Mouse (Mus musculus): ENCODE results near the gene Selenoh. TPM values are rescaled to one million over a fixed set of nuclear protein-coding genes. Genes with fewer than 3 reads are reported as not detected.

Gene Selenoh
- total and polyA plus RNA-seq, 3 experiments, result 277 to 473 (median 428) TPM

DNA sequence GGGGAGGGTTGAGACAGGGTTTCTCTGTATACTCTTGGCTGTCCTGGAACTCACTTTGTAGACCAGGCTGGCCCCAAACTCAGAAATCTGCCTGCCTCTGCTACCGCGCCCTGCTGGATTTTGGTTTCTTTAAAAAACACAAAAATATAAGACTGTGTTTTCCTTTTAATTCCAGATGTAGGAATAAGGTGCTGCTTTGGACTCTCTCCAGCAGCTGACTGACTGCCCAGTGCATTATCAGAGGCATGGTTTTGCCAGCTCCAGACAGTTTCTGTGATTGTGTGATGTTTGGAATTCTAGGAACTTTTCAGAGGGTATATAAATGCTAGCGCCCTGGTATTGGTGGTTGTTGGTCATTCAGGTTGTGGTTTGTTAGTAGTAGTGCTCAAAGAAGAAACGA is 46.8 kb upstream of the Selenoh start:
- Histone ChIP-seq H3K4me1 (ENCODE audit: control insufficient read depth in 1 of 2, insufficient read depth in 2 of 2) (peaks cover 0 to 22% of the 10 kb centered on the region in 2 experiments; a peak in 3 of 4 replicates), H3K79me2 (replicated peaks; ENCODE audit: control insufficient read depth, extremely low read depth, insufficient read depth, poor library complexity, severe bottlenecking) (peaks cover 21% of the 10 kb centered on the region), H3K4me2 (ENCODE audit: insufficient read depth, low read depth, poor library complexity, severe bottlenecking) (peak overlapping the region; percentile 86; the same call in 1 of the 2 replicates), H3K9ac (ENCODE audit: insufficient read depth, low read depth) (peak overlapping the region; percentile 54), H3K9me3 (replicated peaks; ENCODE audit: low read length) (no peaks in the 10 kb centered on the region), H3K27ac (ENCODE audit: insufficient read depth, low read depth) (no peak overlapping the region), H3K27me3 (replicated peaks) (no peaks in the 10 kb centered on the region), H3K36me3 (replicated peaks in 1 of 2; ENCODE audit: control insufficient read depth in 1 of 2, insufficient read depth in 1 of 2, low read length in 1 of 2) (peaks cover 6 to 16% of the 10 kb centered on the region in 2 experiments), H3K4me3 (replicated peaks in 1 of 3; ENCODE audit: low read depth in 2 of 3, low read length in 2 of 3, poor library complexity in 1 of 3) (no peak overlapping the region)
- no peak for TF ChIP-seq USF2 (conservative IDR thresholded peaks at IDR 0.05; ENCODE audit: low read depth, low read length)
- no peak for TF ChIP-seq MAFK (IDR thresholded peaks at IDR 0.05; ENCODE audit: insufficient replicate concordance, low read length)
- TF ChIP-seq POLR2A (IDR thresholded peaks at IDR 0.05; ENCODE audit: low read depth, low read length), result no peak
- no peak for TF ChIP-seq JUND (conservative IDR thresholded peaks at IDR 0.05; ENCODE audit: low read depth, low read length)
- TF ChIP-seq MAX (IDR thresholded peaks at IDR 0.05; ENCODE audit: low read length), result no peak
- no peak for TF ChIP-seq IRF4 (IDR thresholded peaks at IDR 0.05; ENCODE audit: low read depth, low read length)
- TF ChIP-seq JUN (IDR thresholded peaks at IDR 0.05; ENCODE audit: insufficient read depth, low read depth, low read length), result no peak
- TF ChIP-seq ZC3H11A (IDR thresholded peaks at IDR 0.05; ENCODE audit: low read depth, low read length), result no peak
- no peak for TF ChIP-seq MEF2A (IDR thresholded peaks at IDR 0.05; ENCODE audit: borderline replicate concordance, low read depth, low read length)
- TF ChIP-seq PAX5 (IDR thresholded peaks at IDR 0.05; ENCODE audit: low read length), result no peak
- TF ChIP-seq MYC (IDR thresholded peaks at IDR 0.05; ENCODE audit: low read depth, low read length), result no peak
- no peak for DNase-seq (ENCODE audit: extremely low read depth)
- in situ Hi-C loops (cut with MboI; ENCODE audit: low pct_ligation_motif_present, low pct_unique_long_range_greater_than_20kb, low sequenced_read_pairs), result no loop called here
- dilution Hi-C loops (cut with MboI; ENCODE audit: extremely low pct_ligation_motif_present, extremely low pct_unique_long_range_greater_than_20kb, low sequenced_read_pairs), result no loop called here

DNA sequence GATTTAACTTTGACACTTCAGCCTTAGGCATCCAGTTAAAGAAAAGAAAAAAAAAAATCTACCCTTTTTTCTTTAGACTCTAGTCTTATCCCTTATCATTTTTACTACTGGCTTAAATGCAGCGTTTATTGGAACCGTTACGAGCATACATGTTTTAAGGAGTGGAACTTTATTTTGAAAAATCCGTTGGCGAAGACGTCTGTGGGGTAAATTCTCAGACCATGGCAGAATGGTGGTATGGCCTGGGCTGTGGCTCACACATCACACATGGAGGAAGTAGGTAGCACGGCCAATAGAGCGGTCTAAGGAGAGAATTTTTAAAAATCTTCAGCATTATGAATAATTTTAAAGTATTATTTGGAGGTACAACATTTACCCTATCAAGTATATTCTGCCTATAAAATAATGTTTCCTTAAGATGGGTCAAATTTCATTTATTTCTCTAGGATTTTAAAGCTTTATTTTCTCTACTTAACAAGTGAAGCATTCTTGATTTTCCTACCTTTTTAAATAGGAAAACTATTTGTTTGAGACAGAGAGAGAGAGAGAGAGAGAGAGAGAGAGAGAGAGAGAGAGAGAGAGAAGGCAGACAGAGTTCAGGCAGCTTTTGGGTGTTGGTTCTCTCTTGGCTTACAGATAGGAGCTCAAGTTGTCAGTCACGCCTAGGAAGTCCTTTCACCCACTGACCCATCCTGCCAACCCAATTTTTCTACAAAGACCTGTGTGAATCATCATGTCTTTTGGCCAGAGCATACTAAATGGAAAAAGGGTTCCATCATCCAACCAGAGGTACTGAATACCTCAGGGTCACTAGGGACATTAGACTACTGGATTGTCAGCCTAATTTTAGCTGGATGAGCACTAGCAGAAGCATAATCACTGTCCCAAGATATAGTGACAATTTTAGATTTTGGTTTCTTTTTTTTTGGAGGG is 46.1 kb upstream of the Selenoh start:
- H3K4me1 ChIP-seq (ENCODE audit: control insufficient read depth in 1 of 2, insufficient read depth in 2 of 2), result peaks cover 0 to 26% of the 10 kb centered on the region in 2 experiments; a peak in 3 of 4 replicates
- no peak overlapping the region; the same call in 1 of the 2 replicates for H3K27ac ChIP-seq (ENCODE audit: insufficient read depth, low read depth)

More for the DNA sequence above, 46.1 kb upstream of the Selenoh start:
- DNase-seq (ENCODE audit: extremely low read depth), result peak; percentile 21
- peaks cover 24% of the 10 kb centered on the region for H3K79me2 ChIP-seq (replicated peaks; ENCODE audit: control insufficient read depth, extremely low read depth, insufficient read depth, poor library complexity, severe bottlenecking)
- H3K27me3 ChIP-seq (replicated peaks), result no peaks in the 10 kb centered on the region
- peak overlapping the region; percentile 76 to 90 (median 77) for H3K4me3 ChIP-seq (replicated peaks in 1 of 3; ENCODE audit: low read depth in 2 of 3, low read length in 2 of 3, poor library complexity in 1 of 3)
- 0 out of 2 replicates have a peak, but pooled peaks have one; percentile 43 for TF ChIP-seq JUND (conservative IDR thresholded peaks at IDR 0.05; ENCODE audit: low read depth, low read length)
- TF ChIP-seq USF1 (IDR thresholded peaks at IDR 0.05; ENCODE audit: low read depth, low read length), result no peak
- peak; percentile 82; the same call in 1 of the 2 replicates for TF ChIP-seq CHD1 (IDR thresholded peaks at IDR 0.05; ENCODE audit: low read depth, low read length)
- no peak for TF ChIP-seq MEF2A (IDR thresholded peaks at IDR 0.05; ENCODE audit: borderline replicate concordance, low read depth, low read length)
- TF ChIP-seq E2F4 (IDR thresholded peaks at IDR 0.05; ENCODE audit: insufficient replicate concordance, low read depth, low read length), result no peak
- no peak for TF ChIP-seq ZC3H11A (IDR thresholded peaks at IDR 0.05; ENCODE audit: low read depth, low read length)
- TF ChIP-seq ZNF384 (IDR thresholded peaks at IDR 0.05; ENCODE audit: low read depth, low read length), result peak; percentile 37
- TF ChIP-seq JUN (IDR thresholded peaks at IDR 0.05; ENCODE audit: insufficient read depth, low read depth, low read length), result no peak
- 0 out of 2 replicates have a peak, but pooled peaks have one; percentile 11 for TF ChIP-seq TBP (conservative IDR thresholded peaks at IDR 0.05; ENCODE audit: low read depth, low read length)
- in situ Hi-C loops (cut with MboI; ENCODE audit: low pct_ligation_motif_present, low pct_unique_long_range_greater_than_20kb, low sequenced_read_pairs) (no loop called here), dilution Hi-C loops (cut with MboI; ENCODE audit: extremely low pct_ligation_motif_present, extremely low pct_unique_long_range_greater_than_20kb, low sequenced_read_pairs) (no loop called here)
- peaks cover 6 to 10% of the 10 kb centered on the region in 2 experiments for H3K36me3 ChIP-seq (replicated peaks in 1 of 2; ENCODE audit: control insufficient read depth in 1 of 2, insufficient read depth in 1 of 2, low read length in 1 of 2)
- peak overlapping the region; percentile 86 for H3K4me2 ChIP-seq (ENCODE audit: insufficient read depth, low read depth, poor library complexity, severe bottlenecking)
- H3K9me3 ChIP-seq (replicated peaks; ENCODE audit: low read length), result no peaks in the 10 kb centered on the region
- H3K9ac ChIP-seq (ENCODE audit: insufficient read depth, low read depth), result peak overlapping the region; percentile 54

Measured in CH12.LX (cell line).